In the genomic region with DNA sequence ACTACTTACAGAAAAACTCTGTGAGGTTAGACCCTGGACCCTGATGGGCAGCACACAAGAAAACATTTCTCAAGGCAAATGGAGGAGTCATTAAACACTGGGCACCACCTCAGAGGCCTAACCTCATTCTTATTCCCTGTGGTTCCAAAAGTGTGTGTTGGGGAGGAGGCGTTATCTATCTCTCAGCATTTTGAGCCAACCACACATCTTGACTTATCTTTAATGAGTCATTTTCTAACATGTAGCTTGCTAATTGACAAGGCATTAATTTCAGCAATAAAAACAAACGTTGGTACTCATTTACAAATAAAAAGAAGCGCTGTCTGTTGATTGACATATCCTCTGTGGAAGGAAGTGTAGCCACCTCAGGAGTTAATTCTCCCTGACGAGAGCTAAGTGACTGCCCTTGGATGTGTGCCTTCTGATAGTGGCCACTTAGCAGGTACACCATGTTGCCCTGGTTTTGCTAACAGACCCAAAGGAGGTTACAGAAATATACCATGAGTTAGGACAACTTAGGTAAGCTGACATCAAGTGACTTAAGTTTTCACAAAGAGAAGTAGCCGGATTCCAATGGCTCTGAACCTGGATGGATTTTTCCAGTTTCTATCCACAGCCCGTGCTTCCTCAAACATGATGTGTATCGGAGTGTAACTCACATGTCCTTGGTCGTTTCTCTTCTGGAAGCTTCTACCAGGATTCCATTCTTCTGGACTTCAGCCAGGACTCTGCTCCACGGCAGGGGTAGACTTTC, we compare ENCODE assay signal across 1 mouse cellular context.
TF ChIP-seq lines count a peak whose summit lies in the region.

No protein-coding gene starts in this region.

TF ChIP-seq in MEL, 35 proteins besides CTCF, POLR2A, EP300 and RAD21 (continued from another document):
- peak; percentile 17; the same call in 1 of the 2 replicates for TF ChIP-seq MAX (IDR thresholded peaks at IDR 0.05; ENCODE audit: low read length)
- TF ChIP-seq GATA1 (IDR thresholded peaks at IDR 0.05; ENCODE audit: low read depth, low read length): peak; percentile 87
- no peak for TF ChIP-seq ZMIZ1 (IDR thresholded peaks at IDR 0.05; ENCODE audit: low read depth, low read length)
- 0 out of 2 replicates have a peak, but pooled peaks have one; percentile 2 for TF ChIP-seq SIN3A (IDR thresholded peaks at IDR 0.05; ENCODE audit: low read length)
- peak; percentile 39; the same call in 1 of the 2 replicates for TF ChIP-seq TCF12 (IDR thresholded peaks at IDR 0.05; ENCODE audit: low read depth, low read length)
TF ChIP-seq in MEL: peak in this region for 9.
